ENCODE assay signal across 12 mouse cellular contexts in genomic region chr16:45877171-45877570, GRCm38 (mm10).
DNase-seq lines count a peak whose midpoint lies in the region; ATAC-seq and TF ChIP-seq lines count a peak whose summit lies in the region.
"Had no signal": no experiment of that assay in that cellular context is flagged by ENCODE, and none has a peak within 500 bp of the region (broad histone marks: within the 10 kb centered on the region; RNA-seq: fewer than 3 reads in every experiment).

No protein-coding gene starts in this region.

- intact Hi-C loops in heart, postnatal 36 days (cut with DNase I) = no loop called here

- ATAC-seq in heart, embryonic 14.5 days (ENCODE audit: insufficient number of reproducible peaks, insufficient read depth, low FRiP score, low read depth) = no peak
- peak; percentile 80 for ATAC-seq in limb, embryonic 14.5 days (ENCODE audit: low FRiP score, low read depth)
- ATAC-seq: CD4-positive, CD25-positive, alpha-beta regulatory T cell, adult 4 months had no signal

- no peak for DNase-seq in heart, postnatal 36 days
- DNase-seq in 3T3-L1 (ENCODE audit: low read depth, low spot score) (peak; percentile 55), adipocyte (ENCODE audit: low spot score) (no peak)
- DNase-seq in gastrocnemius, postnatal 25 days = peak; percentile 49
- DNase-seq in limb, embryonic 14.5 days (ENCODE audit: low spot score) = peak; percentile 80
- DNase-seq in spleen, postnatal 14 days (ENCODE audit: low spot score in 2 of 2) = no peak
- no peak for DNase-seq in cerebellum, adult 9-10 months
- DNase-seq: cerebellum, adult 11 months had no signal

- no peaks in the 10 kb centered on the region for H3K27me3 ChIP-seq in heart, embryonic 14.5 days (ENCODE audit: control insufficient read depth, insufficient read depth, low read length)
- H3K27me3 ChIP-seq in limb, embryonic 14.5 days (ENCODE audit: control insufficient read depth, insufficient read depth, low read length) = no peaks in the 10 kb centered on the region
- H3K27me3 ChIP-seq: embryonic facial prominence, embryonic 13.5 days had no signal

- H3K9ac ChIP-seq in heart, embryonic 14.5 days (ENCODE audit: low read length) = no peak overlapping the region
- H3K9ac ChIP-seq in limb, embryonic 14.5 days (ENCODE audit: low read depth, low read length, severe bottlenecking) = no peak overlapping the region
- H3K9ac ChIP-seq: embryonic facial prominence, embryonic 13.5 days had no signal

- WGBS in heart, embryonic 14.5 days = 64% methylated on average over 5 of the region's 5 CpGs
- WGBS in limb, embryonic 14.5 days = 31% methylated on average over 5 of the region's 5 CpGs

- no peaks in the 10 kb centered on the region for H3K9me3 ChIP-seq in heart, embryonic 14.5 days (ENCODE audit: control insufficient read depth, low read length)
- H3K9me3 ChIP-seq in limb, embryonic 14.5 days (ENCODE audit: control insufficient read depth, low read length) = no peaks in the 10 kb centered on the region
- H3K9me3 ChIP-seq: embryonic facial prominence, embryonic 13.5 days had no signal

- H3K4me1 ChIP-seq in heart, embryonic 14.5 days (ENCODE audit: control insufficient read depth in 2 of 2, insufficient read depth in 2 of 2, low read length in 2 of 2) = peaks cover 4 to 36% of the 10 kb centered on the region in 2 experiments
- H3K4me1 ChIP-seq in limb, embryonic 14.5 days (ENCODE audit: control insufficient read depth, insufficient read depth, low read length) = peaks cover 29% of the 10 kb centered on the region

- H3K4me3 ChIP-seq in heart, embryonic 14.5 days (ENCODE audit: control insufficient read depth in 1 of 2, insufficient read depth in 1 of 2, low read depth in 1 of 2, low read length in 2 of 2) = no peak overlapping the region
- no peak overlapping the region for H3K4me3 ChIP-seq in limb, embryonic 14.5 days (replicated peaks; ENCODE audit: low read length)
- H3K4me3 ChIP-seq: embryonic facial prominence, embryonic 13.5 days had no signal

- H3K27ac ChIP-seq in heart, embryonic 14.5 days (replicated peaks in 1 of 2; ENCODE audit: control insufficient read depth in 1 of 2, insufficient read depth in 1 of 2, low read depth in 2 of 2, low read length in 2 of 2) = peak overlapping the region; percentile 49 to 50; a peak in 2 of 4 replicates
- peak overlapping the region; percentile 43; the same call in 1 of the 2 replicates for H3K27ac ChIP-seq in limb, embryonic 14.5 days (replicated peaks; ENCODE audit: low read depth, low read length)
- H3K27ac ChIP-seq: embryonic facial prominence, embryonic 13.5 days; macrophage had no signal

- H3K36me3 ChIP-seq in heart, embryonic 14.5 days (ENCODE audit: control insufficient read depth, insufficient read depth, low read length) = no peaks in the 10 kb centered on the region
- no peaks in the 10 kb centered on the region for H3K36me3 ChIP-seq in limb, embryonic 14.5 days (ENCODE audit: control insufficient read depth, insufficient read depth, low read length)
- H3K36me3 ChIP-seq: embryonic facial prominence, embryonic 13.5 days had no signal

- TF ChIP-seq POLR2A in limb, embryonic 14.5 days (IDR thresholded peaks at IDR 0.05; ENCODE audit: borderline replicate concordance, extremely low read depth, insufficient read depth, insufficient read length) = no peak

- H3K4me2 ChIP-seq in heart, embryonic 14.5 days (ENCODE audit: low read length) = no peak overlapping the region
- H3K4me2 ChIP-seq in limb, embryonic 14.5 days (replicated peaks; ENCODE audit: low read depth, low read length, severe bottlenecking) = no peak overlapping the region
- H3K4me2 ChIP-seq: embryonic facial prominence, embryonic 13.5 days had no signal

Comparison
In these comparisons a context has a peak if more than half of its experiments do, and no peak if none do; other contexts are left out.
1. DNase-seq: peak in 3T3-L1 (single experiment), gastrocnemius, postnatal 25 days (single experiment) and limb, embryonic 14.5 days (single experiment); none in heart, postnatal 36 days (0 of 2), spleen, postnatal 14 days (0 of 2), adipocyte (single experiment) and cerebellum, adult 9-10 months (single experiment).